Mouse (Mus musculus): Measurements from ENCODE around the gene Camkmt.

The Camkmt gene

DNA sequence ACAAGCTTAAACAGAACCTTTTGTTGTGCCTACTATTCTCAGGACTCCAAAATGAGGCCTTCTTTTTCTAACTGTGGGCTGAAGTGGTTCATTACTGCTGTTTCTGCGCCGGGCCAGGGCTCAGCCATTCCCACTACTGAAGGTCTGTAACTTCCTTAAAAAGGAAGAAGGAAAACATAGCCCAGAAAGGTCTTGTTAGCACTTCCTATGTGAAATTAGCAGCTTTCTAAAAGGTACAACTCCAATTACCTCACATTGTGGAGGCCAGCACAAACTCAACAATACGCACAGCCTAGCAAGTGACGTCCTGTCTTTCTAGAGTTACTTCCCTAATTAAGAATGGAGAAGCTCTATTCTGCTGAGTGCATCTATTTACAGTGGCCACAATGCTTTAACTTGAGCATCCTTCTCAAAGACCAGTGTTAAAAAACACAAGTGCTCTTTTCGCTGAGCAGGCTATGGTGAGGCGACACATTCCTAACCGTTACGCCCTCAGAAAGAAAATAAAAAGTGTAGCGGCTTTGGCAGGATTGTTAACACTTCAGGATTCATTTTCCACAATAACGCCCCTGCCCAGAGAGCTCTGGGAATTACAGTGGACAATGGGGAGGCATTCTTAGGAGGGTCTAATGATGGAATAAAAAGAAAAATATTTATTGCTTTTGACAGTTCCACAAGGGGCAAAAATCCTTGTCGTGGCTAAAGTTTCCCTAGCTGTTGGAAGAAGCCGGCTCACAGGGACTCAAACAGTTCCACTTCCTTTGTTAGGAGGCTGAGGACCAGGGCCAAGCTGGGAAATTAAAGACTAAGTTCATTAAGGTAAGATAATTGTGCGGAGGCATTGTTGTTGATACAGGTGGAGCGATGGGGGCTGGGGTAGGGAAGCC lies 398.5 kb downstream of the Camkmt start:
- in situ Hi-C loops (cut with MboI; ENCODE audit: low pct_unique_long_range_greater_than_20kb in 1 of 2, low sequenced_read_pairs in 2 of 2, unreplicated experiment in 1 of 2): loop anchor here in 1 of 2 experiments (10.0 kb wide), 1 partner anchor 126 kb away; the partner anchor contains the start of gene Six3

DNA sequence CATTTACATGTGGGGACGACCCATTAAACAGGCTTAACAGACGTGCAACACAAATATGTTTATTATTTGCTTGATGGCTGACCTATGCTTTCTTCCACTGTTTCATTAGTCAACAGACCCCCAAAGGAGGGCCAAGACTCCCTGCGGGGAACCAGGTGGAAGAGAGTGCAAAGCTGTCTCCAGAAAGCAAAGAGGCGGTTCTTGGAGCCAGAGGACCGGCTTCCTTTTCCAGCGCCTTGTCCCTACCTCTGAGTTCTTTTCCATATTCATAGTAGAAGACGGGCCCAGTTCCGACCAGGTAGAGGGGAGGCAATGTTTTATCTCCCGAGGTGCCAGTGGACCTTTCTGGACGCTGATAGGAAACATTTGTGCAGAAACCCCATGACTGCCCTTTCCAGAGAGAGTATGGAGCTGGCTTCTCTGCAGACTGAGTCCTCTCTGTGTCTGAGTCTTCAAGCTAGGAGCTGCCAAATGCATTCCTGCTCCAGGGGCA lies 399.2 kb downstream of the Camkmt start:
- in situ Hi-C loops (cut with MboI; ENCODE audit: low pct_unique_long_range_greater_than_20kb in 1 of 2, low sequenced_read_pairs in 2 of 2, unreplicated experiment in 1 of 2): loop anchor here in 1 of 2 experiments (10.0 kb wide), 1 partner anchor 125 kb away; the partner anchor contains the start of gene Six3

DNA sequence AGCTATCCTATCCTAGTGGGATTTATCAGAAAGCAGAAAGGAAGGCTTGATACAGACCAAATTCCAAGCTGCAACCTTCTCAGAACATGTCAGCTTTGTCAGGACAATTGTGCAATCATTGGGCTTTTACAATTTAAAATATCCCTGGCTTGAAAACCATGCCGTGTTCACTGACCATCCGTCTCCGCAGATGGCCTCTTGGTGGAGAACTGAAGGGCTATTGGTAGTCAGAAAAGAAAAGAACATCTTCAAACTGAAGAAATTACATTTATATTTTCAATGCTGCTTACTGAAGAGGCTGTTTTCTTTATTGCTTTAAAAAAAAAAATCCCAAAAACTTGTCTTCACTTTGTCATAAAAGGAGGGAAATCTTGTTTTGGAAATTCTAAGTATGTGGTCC lies 401.1 kb downstream of the Camkmt start:
- in situ Hi-C loops (cut with MboI; ENCODE audit: low pct_unique_long_range_greater_than_20kb in 1 of 2, low sequenced_read_pairs in 2 of 2, unreplicated experiment in 1 of 2): no loop called here

DNA sequence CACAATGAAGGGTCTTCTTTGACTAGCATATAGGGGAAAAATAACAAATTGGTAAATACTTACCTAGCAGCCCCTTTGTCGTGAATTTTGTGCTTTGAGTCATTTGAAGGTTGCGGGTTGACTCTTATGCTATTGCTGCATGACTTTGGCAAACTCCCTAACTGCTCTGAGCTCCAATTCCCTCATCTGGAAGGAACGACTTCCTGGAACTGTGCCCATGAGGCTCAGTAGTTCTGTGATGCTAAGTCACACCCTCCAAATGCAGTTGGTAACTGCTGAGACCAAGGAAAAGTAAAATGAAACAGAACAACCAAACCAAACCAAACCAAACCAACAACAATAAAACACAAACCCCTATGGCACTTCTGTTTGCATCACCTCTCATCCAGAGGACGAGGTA lies 403.2 kb downstream of the Camkmt start:
- in situ Hi-C loops (cut with MboI; ENCODE audit: low pct_unique_long_range_greater_than_20kb in 1 of 2, low sequenced_read_pairs in 2 of 2, unreplicated experiment in 1 of 2): no loop called here

DNA sequence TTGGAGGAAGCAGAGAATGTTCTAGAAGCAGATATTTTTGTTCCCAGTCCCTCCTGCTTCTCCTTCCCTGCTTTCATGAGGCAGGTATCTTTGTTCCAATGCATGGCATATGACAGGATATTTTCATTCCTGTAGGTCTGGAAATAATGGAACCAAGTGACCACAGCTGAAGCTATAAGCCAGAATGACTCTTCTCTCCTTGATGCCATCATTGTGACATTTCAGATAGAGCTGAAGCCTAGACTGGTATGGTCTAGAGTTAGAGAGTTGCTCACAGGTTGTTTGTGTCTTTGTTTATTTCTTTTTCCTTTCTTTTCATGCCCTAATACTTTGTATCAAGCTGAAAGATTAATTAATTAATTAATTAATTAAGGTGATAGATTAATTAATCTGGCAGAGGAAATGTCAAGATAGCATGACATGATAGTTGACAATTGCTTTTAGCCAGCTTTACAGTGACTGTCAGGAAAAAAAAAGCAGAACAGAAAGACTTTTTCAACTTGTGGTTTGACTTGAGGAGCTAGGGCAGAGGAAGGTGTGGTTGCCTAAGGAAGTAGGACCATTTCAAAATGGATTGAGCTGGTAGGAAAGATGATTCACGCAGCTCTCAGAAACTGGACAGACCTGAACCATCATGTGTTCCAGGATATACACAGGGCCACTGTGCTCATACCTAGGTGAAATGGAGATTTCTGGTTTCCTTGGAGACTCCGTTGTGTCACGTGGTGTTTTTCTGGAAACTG lies 404.8 kb downstream of the Camkmt start:
- in situ Hi-C loops (cut with MboI; ENCODE audit: low pct_unique_long_range_greater_than_20kb in 1 of 2, low sequenced_read_pairs in 2 of 2, unreplicated experiment in 1 of 2): no loop called here

DNA sequence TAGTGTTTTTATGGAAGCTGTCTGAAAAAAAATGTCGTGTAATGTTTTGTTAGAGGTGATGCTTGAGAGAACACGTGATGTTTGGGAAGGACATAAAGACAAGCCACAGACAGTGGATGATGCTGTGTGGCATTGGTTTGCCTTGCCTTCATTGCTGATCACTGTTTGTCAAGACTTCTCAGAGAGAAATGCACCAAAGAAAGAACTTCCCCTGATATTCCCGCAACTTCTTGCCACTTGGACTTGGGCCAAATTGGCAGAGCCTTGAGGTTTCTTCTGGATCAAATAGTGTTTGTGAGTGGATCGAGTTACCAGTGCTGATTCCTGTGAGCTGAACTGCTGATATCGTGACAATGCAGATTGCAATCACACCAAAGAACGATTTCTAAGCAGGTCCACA lies 405.5 kb downstream of the Camkmt start:
- in situ Hi-C loops (cut with MboI; ENCODE audit: low pct_unique_long_range_greater_than_20kb in 1 of 2, low sequenced_read_pairs in 2 of 2, unreplicated experiment in 1 of 2): no loop called here

DNA sequence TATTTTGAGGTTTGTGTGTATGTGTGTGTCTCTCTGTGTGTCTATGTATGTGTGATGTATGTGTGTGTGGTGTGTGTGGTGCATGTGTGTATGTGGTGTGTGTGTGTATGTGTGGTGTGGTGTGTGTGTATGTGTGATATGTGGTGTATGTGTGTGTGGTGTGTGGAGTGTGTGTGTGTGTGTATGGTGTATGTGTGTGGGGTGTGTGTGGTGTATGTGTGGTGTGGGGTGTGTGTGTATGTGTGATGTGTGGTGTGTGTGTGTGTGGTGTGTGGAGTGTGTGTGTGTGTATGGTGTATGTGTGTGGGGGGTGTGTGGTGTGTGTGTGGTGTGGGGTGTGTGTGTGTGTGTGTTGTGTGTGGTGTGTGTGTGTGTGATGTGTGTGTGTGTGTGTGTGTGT lies 414.5 kb downstream of the Camkmt start:
- in situ Hi-C loops (cut with MboI; ENCODE audit: low pct_unique_long_range_greater_than_20kb in 1 of 2, low sequenced_read_pairs in 2 of 2, unreplicated experiment in 1 of 2): no loop called here

DNA sequence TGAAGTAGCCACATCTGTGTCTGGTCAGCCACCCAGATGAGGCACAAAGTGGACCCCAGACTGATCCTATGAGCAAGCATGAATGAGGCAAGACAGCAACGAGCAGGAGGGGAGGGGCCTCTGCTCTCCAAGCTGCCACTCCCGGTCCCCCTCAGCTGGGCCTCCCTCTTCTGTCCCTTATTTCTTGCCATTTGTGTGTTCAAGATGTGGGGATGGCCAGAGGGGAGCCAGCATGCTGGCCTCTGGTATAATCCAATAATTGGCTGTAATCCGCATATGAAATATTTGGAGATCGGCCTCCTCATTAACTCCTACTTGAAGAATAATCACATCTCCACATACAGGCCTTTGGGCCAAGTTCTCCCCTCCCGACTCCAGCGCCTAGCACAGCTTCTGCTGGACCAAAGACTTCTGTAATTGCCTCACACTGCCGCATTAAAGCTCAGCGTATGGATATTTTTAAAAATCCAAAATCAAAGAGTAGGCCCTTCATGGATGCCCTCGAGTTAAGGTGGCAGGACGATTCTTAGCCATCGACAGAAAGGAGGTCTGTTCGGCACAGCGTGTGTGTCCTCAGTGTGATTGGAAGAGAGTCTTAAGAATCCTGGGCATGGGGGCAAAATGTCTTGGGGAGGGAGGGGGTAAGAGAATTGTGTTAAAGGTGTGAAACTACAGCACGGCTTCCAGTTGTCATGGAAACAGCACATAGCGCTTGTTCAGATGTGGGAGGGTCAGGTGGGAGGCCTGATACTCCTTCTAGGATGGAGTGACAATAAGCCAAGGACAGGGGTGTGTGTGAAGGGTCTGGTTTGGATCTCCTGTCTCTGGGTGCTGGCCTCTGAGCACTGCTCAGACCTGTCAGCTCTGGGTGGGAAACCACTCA lies 416.1 kb downstream of the Camkmt start:
- in situ Hi-C loops (cut with MboI; ENCODE audit: low pct_unique_long_range_greater_than_20kb in 1 of 2, low sequenced_read_pairs in 2 of 2, unreplicated experiment in 1 of 2): no loop called here

DNA sequence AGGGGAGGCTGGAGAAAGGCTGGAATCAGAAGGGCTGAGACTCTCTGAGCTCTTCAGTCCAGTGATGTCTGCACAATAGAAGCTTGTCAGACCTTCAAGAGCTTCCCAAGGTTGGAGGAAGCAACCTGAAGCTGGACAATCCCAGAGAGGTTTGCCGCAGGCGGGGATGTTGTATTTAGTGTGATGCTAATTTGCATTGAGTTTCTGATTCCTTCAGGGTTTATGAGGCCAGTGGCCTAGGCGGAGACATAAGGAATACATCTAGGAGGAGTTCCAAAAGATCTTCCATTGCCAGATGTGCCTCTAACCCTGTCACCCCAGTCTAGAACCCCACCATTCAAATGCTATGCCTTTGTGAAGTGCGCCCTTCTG lies 416.7 kb downstream of the Camkmt start:
- in situ Hi-C loops (cut with MboI; ENCODE audit: low pct_unique_long_range_greater_than_20kb in 1 of 2, low sequenced_read_pairs in 2 of 2, unreplicated experiment in 1 of 2): no loop called here

All from mouse embryonic stem cell (cell line).